Comparison of ENCODE assay signal across 28 mouse cellular contexts in genomic region chr16:65451885-65452284, GRCm38 (mm10).
DNase-seq lines count a peak whose midpoint lies in the region; ATAC-seq and TF ChIP-seq lines count a peak whose summit lies in the region.
"Had no signal": no experiment of that assay in that cellular context is flagged by ENCODE, and none has a peak within 500 bp of the region (broad histone marks: within the 10 kb centered on the region; RNA-seq: fewer than 3 reads in every experiment).

No protein-coding gene starts in this region.

- TF ChIP-seq CTCF in bone marrow macrophage, adult 2 months (IDR thresholded peaks at IDR 0.05; ENCODE audit: low read depth, low read length): no peak

- H3K4me3 ChIP-seq in intestine, embryonic 16.5 days (ENCODE audit: low read length): no peak overlapping the region
- no peak overlapping the region for H3K4me3 ChIP-seq in intestine, embryonic 15.5 days (replicated peaks)
- H3K4me3 ChIP-seq in bone marrow macrophage, adult 2 months (ENCODE audit: insufficient read depth, low read length): no peak overlapping the region
- H3K4me3 ChIP-seq: embryonic facial prominence, embryonic 13.5 days; embryonic facial prominence, embryonic 15.5 days; erythroblast, embryonic 14.5 days; forebrain, embryonic 10.5 days; forebrain, embryonic 12.5 days had no signal

- no peaks in the 10 kb centered on the region for H3K4me1 ChIP-seq in intestine, embryonic 16.5 days (ENCODE audit: control insufficient read depth, insufficient read depth, low read length)
- H3K4me1 ChIP-seq in intestine, embryonic 15.5 days (replicated peaks): no peaks in the 10 kb centered on the region
- peaks cover 25% of the 10 kb centered on the region for H3K4me1 ChIP-seq in bone marrow macrophage, adult 2 months (ENCODE audit: control insufficient read depth, insufficient read depth, low read length)
- H3K4me1 ChIP-seq: embryonic facial prominence, embryonic 13.5 days; embryonic facial prominence, embryonic 15.5 days; forebrain, embryonic 10.5 days; forebrain, embryonic 12.5 days had no signal

- no peak for TF ChIP-seq POLR2A in bone marrow macrophage, adult 2 months (IDR thresholded peaks at IDR 0.05; ENCODE audit: borderline replicate concordance, low read depth, low read length)

- H3K27me3 ChIP-seq in intestine, embryonic 16.5 days (replicated peaks; ENCODE audit: control insufficient read depth, insufficient read depth, low read length): no peaks in the 10 kb centered on the region
- H3K27me3 ChIP-seq in intestine, embryonic 15.5 days (replicated peaks): no peaks in the 10 kb centered on the region
- H3K27me3 ChIP-seq: CH12.LX; embryonic facial prominence, embryonic 13.5 days; embryonic facial prominence, embryonic 15.5 days; forebrain, embryonic 12.5 days; Patski had no signal

- no peaks in the 10 kb centered on the region for H3K9me3 ChIP-seq in intestine, embryonic 16.5 days (ENCODE audit: control insufficient read depth, low read length)
- no peaks in the 10 kb centered on the region for H3K9me3 ChIP-seq in intestine, embryonic 15.5 days
- H3K9me3 ChIP-seq: embryonic facial prominence, embryonic 13.5 days; embryonic facial prominence, embryonic 15.5 days; forebrain, embryonic 10.5 days; forebrain, embryonic 12.5 days; G1E had no signal

- H3K27ac ChIP-seq in intestine, embryonic 16.5 days (ENCODE audit: low read length): no peak overlapping the region
- no peak overlapping the region for H3K27ac ChIP-seq in intestine, embryonic 15.5 days
- 0 out of 2 replicates have a peak overlapping the region, but pooled peaks have one; percentile 97 for H3K27ac ChIP-seq in bone marrow macrophage, adult 2 months (ENCODE audit: insufficient read depth, low read depth, low read length)
- H3K27ac ChIP-seq: embryonic facial prominence, embryonic 13.5 days; embryonic facial prominence, embryonic 15.5 days; forebrain, embryonic 10.5 days; forebrain, embryonic 12.5 days had no signal

- H3K4me2 ChIP-seq in intestine, embryonic 16.5 days (ENCODE audit: low read depth, low read length): no peak overlapping the region
- no peak overlapping the region for H3K4me2 ChIP-seq in intestine, embryonic 15.5 days (replicated peaks)
- H3K4me2 ChIP-seq: embryonic facial prominence, embryonic 13.5 days; embryonic facial prominence, embryonic 15.5 days; forebrain, embryonic 12.5 days had no signal

- no peak overlapping the region for H3K9ac ChIP-seq in intestine, embryonic 16.5 days (ENCODE audit: low read depth, low read length)
- H3K9ac ChIP-seq in intestine, embryonic 15.5 days: no peak overlapping the region
- H3K9ac ChIP-seq: embryonic facial prominence, embryonic 13.5 days; embryonic facial prominence, embryonic 15.5 days; forebrain, embryonic 12.5 days had no signal

- ATAC-seq in intestine, embryonic 16.5 days: peak; percentile 65; the same call in 1 of the 2 replicates
- no peak for ATAC-seq in intestine, embryonic 15.5 days
- ATAC-seq: activated CD4-positive, CD25-positive, alpha-beta regulatory T cell, adult 4 months; CD4-positive, CD25-positive, alpha-beta regulatory T cell, adult 4 months; forebrain, embryonic 14.5 days; forebrain, embryonic 16.5 days; Patski had no signal

- no peaks in the 10 kb centered on the region for H3K36me3 ChIP-seq in intestine, embryonic 16.5 days (ENCODE audit: control insufficient read depth, insufficient read depth, low read length)
- no peaks in the 10 kb centered on the region for H3K36me3 ChIP-seq in intestine, embryonic 15.5 days
- H3K36me3 ChIP-seq: embryonic facial prominence, embryonic 13.5 days; embryonic facial prominence, embryonic 15.5 days; forebrain, embryonic 10.5 days; forebrain, embryonic 12.5 days; G1E had no signal

- peak; percentile 49 for DNase-seq in yolk sac, embryonic 10.5 days (ENCODE audit: low spot score)
- no peak for DNase-seq in ovary, adult 18-20 months (ENCODE audit: low spot score)
- DNase-seq: adrenal gland, adult 8-10 months; adrenal gland, postnatal 14 days; adrenal gland, postnatal 36 days; B cell, adult 2 months; cerebellum, adult 11 months; cerebellum, adult 18-20 months; cerebellum, adult 8-10 months; cerebellum, adult 9-11 months; cerebellum, postnatal 14 days; cerebellum, postnatal 36 days; embryo, embryonic 11 days had no signal

- 59% methylated on average over 3 of the region's 3 CpGs for WGBS in intestine, embryonic 16.5 days
- 73% methylated on average over 3 of the region's 3 CpGs for WGBS in intestine, embryonic 15.5 days
